Mouse (Mus musculus): ENCODE results near the gene Inhbc.
"Not testable (repeated sequence)": the region's sequence is repeated elsewhere in the genome, so short reads cannot be mapped to it uniquely, and the experiment has no call there.

Inhbc gene

DNA sequence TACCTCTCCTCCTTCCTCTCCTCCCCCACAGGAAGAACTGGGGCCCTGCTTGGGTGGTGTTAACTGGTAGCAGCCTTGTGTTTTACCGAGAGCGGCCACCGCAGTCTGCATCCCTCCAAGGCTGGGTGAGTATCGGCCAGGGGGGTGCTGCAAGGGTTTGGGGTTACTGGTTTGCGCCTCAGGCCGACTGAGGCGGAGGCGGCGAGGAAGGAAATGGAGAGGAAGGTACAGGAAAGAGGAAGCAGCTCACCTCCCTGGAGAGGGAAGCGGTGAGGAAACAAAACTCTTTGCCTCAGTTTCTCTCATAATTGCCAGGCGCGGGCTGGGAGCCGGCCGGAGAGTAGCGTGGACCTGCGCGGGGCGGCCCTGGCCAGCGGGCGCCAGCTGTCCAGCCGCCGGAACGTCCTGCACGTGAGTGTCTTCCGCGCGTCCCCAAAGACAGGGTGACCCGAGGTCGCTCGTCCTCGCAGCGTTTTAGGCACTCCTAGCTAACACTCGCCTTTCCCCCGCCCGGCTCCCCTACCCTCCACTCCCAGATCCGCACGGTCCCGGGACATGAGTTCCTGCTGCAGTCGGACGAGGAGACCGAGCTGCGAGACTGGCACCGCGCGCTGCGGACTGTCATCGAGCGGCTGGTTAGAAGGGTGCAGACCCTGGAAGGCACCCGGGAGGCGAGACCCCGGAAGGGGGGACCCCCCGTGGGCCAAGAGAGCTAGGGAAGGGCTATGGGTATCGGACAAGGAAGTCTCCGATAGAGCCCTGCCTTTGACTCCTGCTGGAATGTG lies 44.0 kb downstream of the Inhbc start:
- peak; percentile 35 for DNase-seq (ENCODE audit: low spot score)

DNA sequence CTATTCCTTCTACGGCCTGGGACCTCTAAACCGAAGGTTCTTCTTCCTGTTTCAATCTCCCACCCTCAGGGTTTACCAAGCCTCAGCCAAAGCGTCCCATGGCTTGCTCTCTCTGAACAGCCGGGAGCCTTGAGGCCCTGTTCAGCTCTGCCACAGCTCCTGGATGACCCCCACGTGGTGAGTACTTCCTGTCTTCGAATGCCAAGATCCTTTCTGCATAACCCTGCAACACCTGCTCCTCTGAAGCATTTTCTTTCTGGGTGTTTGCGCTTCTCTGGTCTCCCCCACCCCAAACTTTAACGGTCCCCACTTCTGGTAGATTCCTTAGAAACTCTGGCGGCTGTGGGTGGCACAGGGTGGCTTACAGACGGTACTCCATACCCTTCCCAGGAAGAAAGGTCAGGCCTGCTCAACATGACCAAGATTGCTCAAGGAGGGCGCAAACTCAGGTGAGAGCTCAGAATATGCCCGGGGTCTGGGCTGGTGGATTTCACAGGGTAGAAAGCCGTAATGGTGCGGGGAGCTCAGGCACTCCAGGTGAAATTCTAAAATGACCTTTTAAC lies 44.7 kb downstream of the Inhbc start:
- no peak for DNase-seq (ENCODE audit: low spot score)

DNA sequence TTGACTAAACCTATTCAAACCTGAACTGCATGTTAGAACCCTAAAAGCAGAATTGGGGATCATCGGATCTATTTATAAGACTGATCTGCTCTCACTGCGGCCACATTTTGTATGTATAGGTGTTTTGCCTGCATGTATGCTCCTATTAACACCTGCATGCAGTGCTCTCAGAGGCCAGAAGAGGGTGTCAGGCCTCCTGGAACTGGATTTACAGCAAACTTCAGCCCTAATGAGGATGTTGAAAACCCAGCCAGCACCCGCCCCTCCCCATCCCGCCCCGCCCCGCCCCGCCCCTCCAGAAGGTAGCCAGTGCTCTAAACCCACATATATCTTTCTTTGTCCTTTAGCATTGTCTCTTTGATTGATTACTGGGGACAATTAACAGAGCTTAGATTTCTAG lies 45.7 kb downstream of the Inhbc start:
- DNase-seq (ENCODE audit: low spot score) = peak; percentile 74

DNA sequence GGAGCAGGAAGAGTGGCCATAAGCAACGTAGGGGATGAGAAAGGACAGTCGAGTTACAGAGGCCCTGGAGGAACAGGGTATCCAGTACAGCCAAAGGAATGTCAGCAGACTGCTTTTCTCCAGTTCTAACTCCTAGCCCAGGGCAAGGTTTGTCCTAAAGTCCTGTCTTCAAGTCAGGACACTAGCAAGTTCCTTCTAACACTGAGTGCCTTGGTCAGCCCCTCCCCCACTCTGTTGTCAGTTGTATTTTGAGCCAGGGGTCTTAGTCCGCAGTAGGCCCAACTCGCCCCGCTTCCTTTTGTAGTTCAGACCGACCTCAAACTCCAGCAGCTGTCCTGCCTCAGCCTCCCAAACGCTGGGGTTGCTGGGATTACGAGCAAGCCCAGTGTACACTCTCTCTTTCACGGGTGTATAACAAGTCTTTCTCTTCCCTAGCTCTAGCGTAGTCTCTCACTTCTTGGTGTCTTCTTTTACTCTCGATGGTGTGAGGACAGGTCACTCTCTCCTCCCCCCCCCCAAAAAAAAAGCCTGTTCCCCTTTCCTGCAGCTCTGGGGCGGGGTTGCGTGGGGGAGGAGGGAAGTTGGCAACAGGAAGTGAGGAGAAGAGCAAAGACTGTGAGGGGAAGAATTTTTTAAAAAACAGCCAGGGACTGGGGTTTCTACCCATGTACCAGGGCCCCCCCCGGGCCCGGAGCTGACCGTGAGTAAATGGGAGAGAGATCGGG lies 46.9 kb downstream of the Inhbc start:
- DNase-seq (ENCODE audit: low spot score) = no peak

DNA sequence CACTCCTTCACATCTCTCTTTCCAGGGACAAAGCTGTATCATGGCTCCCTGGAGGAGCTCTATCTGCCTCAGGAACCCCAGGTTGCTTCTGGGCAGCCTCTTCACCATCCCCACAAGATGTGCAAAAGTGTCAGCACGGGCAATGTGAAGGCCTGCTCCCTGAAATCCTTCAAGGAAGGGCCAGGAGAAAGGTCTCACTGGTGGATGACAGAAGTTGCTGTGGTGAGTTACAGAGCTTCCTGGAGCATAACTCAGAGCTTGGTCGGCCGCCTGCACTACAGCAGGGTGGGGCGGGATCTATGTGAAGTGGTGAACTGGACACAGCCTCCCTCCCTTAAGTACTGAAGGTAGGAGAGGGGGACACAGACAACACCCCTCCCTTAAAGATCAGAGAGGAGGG lies 47.6 kb downstream of the Inhbc start:
- no peak for DNase-seq (ENCODE audit: low spot score)

DNA sequence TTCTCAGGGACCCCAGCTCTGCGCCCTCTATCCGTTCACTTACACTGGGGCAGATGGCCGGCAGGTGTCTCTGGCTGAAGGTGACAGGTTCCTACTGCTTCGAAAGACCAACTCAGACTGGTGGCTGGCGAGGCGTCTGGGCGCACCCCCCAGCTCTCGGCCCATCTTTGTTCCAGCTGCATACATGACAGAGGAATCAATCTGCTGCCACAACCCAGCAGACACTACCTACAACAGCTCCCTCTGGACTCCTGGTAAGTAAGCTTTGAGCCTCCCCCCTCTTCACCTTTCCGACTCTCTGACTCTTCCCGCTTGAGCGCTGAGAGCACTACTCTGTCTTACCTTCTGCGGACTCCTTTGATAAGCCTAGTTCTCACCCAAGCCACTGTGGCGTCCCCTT lies 48.1 kb downstream of the Inhbc start:
- no peak for DNase-seq (ENCODE audit: low spot score)

DNA sequence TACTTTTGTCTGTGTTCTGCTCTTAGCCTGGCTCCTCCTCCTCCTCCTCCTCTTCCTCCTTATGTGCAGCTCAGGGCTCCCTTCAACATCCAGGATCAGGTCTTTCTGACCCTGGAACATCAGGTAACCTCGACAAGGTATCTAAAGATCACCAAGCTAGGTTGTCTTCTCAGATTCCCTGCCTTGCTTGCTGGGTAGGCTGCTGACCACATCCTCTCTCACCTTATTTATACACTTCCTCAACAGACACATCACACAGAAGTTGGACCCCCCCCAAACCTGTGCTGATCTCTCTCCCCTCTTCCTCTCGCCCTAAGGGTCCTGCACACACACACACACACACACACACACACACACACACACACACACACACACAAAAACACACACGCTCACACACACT lies 48.6 kb downstream of the Inhbc start, which contains the start of gene Arhgap9:
Gene Arhgap9 (plus strand): TSS at position 344 of the 400 bp plus-strand sequence.
- no peak for DNase-seq (ENCODE audit: low spot score)

DNA sequence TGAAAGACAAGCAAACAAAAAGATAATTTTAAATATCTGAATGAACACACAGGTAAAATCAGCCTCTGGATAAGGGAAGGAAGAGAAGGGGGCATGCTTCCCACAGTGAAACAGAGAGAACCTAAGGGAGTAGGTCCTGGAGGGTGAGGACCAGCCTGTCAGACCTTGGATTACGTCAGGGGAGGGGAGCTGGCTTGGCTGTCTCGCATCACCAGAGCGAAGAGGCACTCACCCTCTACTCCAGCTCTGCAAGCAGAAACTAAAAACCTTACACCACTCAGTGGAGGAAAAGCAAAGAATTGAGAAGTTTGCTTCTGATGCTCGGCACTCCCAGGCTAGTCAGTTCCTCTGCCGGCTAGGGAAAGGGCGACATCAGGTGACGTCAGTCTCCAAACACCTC lies 50.3 kb downstream of the Inhbc start:
- no peak for DNase-seq (ENCODE audit: low spot score)

DNA sequence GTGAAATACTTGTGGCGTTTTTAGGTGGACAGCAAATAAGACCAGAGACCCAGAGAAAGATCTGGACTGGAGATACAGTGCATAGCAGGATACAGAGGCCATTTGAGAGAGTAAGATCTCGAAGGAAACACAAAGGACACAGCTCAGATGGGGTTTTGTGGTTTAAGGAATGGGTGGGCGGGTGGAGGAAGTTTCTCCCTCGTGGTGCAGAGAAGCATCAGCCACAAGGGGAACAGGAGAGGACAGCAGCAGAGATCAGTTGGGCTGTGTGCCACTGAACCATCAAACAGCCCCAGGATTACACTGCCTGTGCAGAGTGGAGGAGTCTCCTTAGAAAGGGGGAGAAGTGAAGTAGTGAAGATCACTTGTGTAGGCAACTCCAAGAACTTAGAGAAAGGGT lies 52.2 kb downstream of the Inhbc start:
- no peak for DNase-seq (ENCODE audit: low spot score)

DNA sequence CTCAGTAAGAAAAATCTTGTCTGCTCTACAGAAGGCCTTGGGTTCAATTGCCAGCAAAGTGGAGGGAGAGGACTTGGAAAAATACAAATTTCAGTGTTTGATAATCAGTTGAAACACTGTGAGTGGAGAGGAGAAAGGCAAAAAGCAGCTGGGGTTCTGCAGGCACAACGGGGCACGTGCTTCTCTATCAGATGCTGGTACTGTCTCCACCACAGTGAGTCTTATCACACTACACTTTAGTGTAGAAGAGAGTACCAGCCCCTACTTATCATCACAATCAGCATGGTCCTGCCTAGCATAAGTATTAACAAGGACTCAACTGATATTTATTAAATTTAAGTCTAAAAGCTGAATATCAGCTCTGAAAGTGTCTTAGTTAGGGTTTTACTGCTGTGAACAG lies 53.0 kb downstream of the Inhbc start:
- no peak for DNase-seq (ENCODE audit: low spot score)

DNA sequence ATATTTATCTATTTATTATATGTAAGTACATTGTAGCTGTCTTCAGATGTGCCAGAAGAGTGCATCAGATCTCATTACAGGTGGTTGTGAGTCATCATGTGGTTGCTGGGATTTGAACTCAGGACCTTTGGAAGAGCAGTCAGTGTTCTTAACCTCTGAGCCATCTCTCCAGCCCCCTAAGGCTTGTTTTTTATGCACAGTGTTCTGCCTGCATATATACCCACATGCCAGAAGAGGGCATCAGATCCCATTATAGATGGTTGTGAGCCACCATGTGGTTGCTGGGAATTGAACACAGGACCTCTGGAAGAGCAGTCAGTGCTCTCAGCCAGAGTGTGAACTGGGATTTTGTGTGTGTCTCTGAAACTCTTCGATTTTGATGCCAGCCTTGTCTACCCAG lies 55.3 kb downstream of the Inhbc start:
- not testable (repeated sequence) for DNase-seq (ENCODE audit: low spot score)

DNA sequence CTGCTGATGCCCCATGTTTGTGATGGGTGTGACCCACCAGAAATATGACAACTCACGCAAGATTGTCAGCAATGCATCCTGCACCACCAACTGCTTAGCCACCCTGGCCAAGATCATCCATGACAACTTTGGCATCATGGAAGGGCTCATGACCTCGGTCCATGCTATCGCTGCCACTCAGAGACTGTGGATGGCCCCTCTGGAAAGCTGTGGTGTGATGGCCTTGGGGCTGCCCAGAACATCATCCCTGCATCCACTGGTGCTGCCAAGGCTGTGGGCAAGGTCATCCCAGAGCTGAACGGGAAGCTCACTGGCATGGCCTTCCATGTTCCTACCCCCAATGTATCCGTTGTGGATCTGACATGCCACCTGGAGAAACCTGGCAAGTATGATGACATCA lies 56.7 kb downstream of the Inhbc start:
- not testable (repeated sequence) for DNase-seq (ENCODE audit: low spot score)

DNA sequence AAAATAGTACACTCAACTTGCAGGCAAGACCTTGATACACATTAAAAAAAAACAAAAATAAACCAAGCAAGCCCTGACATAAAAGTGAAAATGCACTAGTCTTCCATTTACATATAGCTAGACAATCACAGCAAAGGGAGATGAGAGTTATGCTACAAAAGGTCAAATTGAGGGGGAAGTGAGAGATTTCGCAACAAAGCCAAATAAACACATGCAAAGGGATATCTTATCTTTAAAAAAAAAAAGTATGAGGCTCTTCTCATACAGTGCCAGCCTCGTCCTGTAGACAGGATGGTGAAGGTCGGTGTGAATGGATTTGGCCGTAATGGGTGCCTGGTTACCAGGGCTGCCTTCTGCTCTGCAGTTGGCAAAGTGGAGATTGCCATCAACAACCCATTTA lies 57.4 kb downstream of the Inhbc start:
- no peak for DNase-seq (ENCODE audit: low spot score)

DNA sequence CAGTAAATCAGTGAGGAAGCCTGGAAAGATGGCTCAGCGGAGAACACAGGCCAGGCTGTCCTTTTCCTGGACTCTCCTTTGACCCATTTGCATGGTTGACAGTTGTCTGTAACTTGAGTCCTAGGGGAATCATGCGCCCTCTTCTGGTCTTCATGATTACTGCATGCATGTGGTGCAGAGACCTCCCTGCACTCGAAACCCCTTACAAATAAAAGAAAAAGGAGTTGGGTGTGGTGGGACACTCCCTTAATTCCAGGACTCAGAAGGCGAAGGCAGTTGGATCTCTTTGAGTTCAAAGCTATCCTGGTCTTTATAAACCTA lies 57.9 kb downstream of the Inhbc start:
- peak; percentile 96 for DNase-seq (ENCODE audit: low spot score)

DNA sequence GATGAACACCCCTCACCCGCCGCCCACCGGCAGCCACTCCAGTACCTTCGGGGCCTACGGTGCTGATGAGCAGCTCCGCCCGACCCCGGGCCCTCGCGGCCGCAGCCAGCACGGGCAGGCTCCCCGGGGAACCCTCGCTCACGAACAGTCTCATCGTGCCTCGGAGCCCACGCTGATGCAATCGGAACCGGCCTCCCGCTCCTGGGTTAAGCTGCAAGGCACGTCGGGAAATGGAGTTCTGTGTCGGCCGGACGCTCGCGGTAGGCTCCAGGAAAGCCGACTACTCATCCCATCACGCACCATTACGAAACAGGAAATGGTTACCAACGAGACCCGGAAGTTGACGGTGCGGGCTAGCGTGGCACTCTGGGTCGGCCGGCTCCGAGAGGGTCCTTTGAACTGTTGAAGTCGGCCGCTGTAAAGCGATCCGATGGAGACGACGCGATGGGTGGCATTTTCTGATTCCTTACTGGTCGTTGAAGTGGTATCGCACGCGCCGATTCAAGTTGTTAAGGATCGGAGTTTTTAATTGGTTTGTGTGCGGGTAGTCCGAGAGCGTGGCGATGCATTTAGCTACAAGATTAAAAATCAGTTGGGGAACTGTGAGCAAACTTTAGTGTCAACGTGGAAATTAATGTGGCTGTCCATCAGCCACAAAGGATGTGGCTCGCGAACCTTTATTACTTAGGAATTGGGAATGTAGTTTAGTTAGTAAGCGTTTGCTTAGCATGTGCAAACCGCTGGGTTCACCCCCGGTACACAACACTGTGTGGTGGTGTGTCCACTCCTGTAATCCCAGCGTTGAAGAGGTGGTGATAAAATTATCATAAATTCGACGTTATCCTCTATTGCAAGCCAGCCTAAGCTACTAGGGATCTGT lies 58.5 kb downstream of the Inhbc start, which contains the start of gene Mars:
Gene Mars (minus strand): TSS at position 311 of the 880 bp plus-strand sequence.
- DNase-seq (ENCODE audit: low spot score) = peak; percentile 97

DNA sequence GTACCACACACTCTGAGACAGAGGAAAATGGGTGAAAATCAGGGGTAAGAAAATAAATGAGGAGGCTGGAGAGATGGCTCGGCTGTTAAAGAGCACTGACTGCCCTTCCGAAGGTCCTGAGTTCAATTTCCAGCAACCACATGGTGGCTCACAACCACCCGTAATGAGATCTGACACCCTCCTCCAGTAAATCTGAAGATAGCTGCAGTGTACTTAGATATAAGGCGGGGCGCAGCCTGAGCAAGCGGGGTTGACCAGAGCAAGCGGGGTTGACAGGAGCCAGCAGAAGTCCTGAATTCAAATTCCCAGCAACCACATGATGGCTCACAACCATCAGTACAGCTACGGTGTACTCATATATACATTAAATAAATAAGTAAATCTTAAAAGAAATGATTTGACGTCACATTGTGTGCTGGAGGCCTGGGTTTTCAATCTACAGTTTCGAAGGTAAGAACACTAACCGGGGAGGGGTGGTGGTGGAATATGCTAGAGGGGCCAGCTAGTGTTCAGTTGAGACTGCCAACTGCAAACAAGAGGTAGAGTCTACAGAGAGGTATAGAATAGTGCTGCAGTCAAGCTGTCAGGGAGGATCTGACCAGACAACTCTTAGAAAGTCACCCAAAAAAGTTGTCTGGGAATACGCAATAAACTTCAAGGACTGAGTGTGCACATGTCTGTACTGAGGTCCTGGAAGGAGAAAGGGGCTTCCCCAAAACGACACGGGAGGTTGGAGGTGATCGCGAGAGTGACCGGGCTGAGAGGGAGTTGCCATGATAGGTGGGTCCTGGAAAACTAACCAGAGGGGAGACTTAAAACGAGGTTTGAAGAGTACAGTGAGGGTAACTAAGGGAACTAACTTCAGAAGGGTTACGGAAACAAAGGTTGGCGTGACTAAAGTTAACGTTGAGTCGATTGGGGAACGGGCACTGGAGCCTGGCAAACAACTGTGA lies 59.4 kb downstream of the Inhbc start:
- DNase-seq (ENCODE audit: low spot score) = peak; percentile 66

DNA sequence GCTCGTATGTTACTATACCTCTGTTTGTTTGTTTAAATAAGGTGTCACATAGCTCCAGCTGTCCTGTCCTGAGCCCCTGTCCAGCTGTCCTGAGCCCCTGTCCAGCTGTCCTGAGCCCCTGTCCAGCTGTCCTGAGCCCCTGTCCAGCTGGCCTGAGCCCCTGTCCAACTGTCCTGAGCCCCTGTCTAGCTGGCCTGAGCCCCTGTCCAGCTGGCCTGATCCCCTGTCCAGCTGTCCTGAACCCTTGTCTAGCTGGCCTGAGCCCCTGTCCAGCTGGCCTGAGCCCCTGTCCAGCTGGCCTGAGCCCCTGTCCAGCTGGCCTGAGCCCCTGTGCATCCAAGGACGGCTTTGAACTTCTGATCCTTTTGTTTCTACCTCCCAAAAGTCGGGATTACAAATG lies 61.1 kb downstream of the Inhbc start:
- DNase-seq (ENCODE audit: low spot score) = not testable (repeated sequence)
